Mouse (Mus musculus) MEL (cell line): Measurements from ENCODE around the gene Gif.

Experiments used
- CHD1 ChIP-seq: IDR thresholded peaks from 2 replicates; pipeline ENCODE4 v1.6.1; 2012; ENCODE audit warnings: low read depth, mild to moderate bottlenecking, inconsistent platforms, low read length, improper control_type of control experiment
- CTCF ChIP-seq, 3 experiments: IDR thresholded peaks in 2 of 3; conservative IDR thresholded peaks in 1 of 3; 2 replicates each; pipeline ENCODE4 v1.5.1; 2011 to 2012; ENCODE audit warnings: low read length in 3 of 3, low read depth in 2 of 3, mild to moderate bottlenecking in 2 of 3, improper control_type of control experiment in 1 of 3, inconsistent platforms in 1 of 3, mixed read lengths in 1 of 3, moderate library complexity in 1 of 3; ENCODE audit not compliant: control insufficient read depth in 1 of 3, insufficient read depth in 1 of 3, poor library complexity in 1 of 3, severe bottlenecking in 1 of 3
- EP300 ChIP-seq, 2 experiments: IDR thresholded peaks; 2 replicates each; pipeline ENCODE4 v1.6.1; 2011; ENCODE audit warnings: improper control_type of control experiment in 2 of 2, low read length in 2 of 2, low read depth in 1 of 2, mild to moderate bottlenecking in 1 of 2
- MXI1 ChIP-seq: IDR thresholded peaks from 2 replicates; pipeline ENCODE4 v1.6.1; 2011; ENCODE audit warnings: mild to moderate bottlenecking, low read depth, low read length, improper control_type of control experiment
- POLR2A ChIP-seq, 2 experiments: IDR thresholded peaks; 2 replicates each; pipeline ENCODE4 v1.6.1; 2011 to 2012; ENCODE audit warnings: low read length in 2 of 2, mild to moderate bottlenecking in 2 of 2, control low read depth in 1 of 2, improper control_type of control experiment in 1 of 2, low read depth in 1 of 2, moderate library complexity in 1 of 2; ENCODE audit not compliant: control insufficient read depth in 1 of 2, insufficient read depth in 1 of 2, poor library complexity in 1 of 2
- SIN3A ChIP-seq: IDR thresholded peaks from 2 replicates; pipeline ENCODE4 v1.6.1; 2012; ENCODE audit warnings: low read length, improper control_type of control experiment, inconsistent platforms
- TCF12 ChIP-seq: IDR thresholded peaks from 2 replicates; pipeline ENCODE4 v1.6.1; 2014; ENCODE audit warnings: low read depth, mild to moderate bottlenecking, inconsistent platforms, low read length, improper control_type of control experiment, moderate library complexity
- ZC3H11A ChIP-seq: IDR thresholded peaks from 2 replicates; pipeline ENCODE4 v1.6.1; 2012; ENCODE audit warnings: low read depth, mild to moderate bottlenecking, inconsistent platforms, low read length, improper control_type of control experiment
- ZNF384 ChIP-seq: IDR thresholded peaks from 2 replicates; pipeline ENCODE4 v1.6.1; 2012; ENCODE audit warnings: low read depth, mild to moderate bottlenecking, inconsistent platforms, low read length, improper control_type of control experiment

DNA sequence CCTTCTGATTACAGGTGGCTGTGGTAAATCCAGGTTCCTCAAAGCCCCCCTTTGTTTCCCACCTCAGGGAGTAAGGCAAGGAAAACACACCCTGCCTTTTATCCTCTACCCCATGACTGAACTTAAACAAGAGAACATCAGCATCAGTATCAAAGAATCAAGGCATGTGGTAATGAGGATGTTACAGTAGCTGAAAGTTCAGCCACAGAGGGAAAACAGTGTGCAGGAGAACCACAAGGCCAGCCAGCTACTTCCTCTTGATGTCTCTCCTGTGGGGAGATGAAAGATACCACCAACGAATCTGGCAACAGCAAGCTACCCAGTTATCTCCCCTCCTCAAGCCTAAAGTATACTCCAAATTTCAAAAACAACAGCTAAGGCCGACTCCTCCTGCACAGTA lies 59.9 kb downstream of the Gif start:
- peak; percentile 84 for TF ChIP-seq TCF12
- no peak for TF ChIP-seq ZC3H11A
- peak; percentile 96 to 98 for TF ChIP-seq EP300 (IDR thresholded peaks at IDR 0.05; ENCODE audit: low read depth in 1 of 2, low read length in 2 of 2)
- TF ChIP-seq SIN3A = peak; percentile 82
- TF ChIP-seq CHD1 = no peak
- peak; percentile 70 for TF ChIP-seq MXI1
- TF ChIP-seq CTCF (IDR thresholded peaks at IDR 0.05 in 2 of 3, conservative IDR thresholded peaks at IDR 0.05 in 1 of 3; ENCODE audit: control insufficient read depth in 1 of 3, insufficient read depth in 1 of 3, low read depth in 2 of 3, low read length in 3 of 3, poor library complexity in 1 of 3, severe bottlenecking in 1 of 3) = no peak
- TF ChIP-seq ZNF384 = no peak
- peak in 1 of 2 experiments; percentile 44; a peak in 2 of 4 replicates for TF ChIP-seq POLR2A (IDR thresholded peaks at IDR 0.05; ENCODE audit: control insufficient read depth in 1 of 2, insufficient read depth in 1 of 2, low read depth in 1 of 2, low read length in 2 of 2, poor library complexity in 1 of 2)
